Mouse (Mus musculus) heart, embryonic 11.5 days (tissue): ENCODE measurements around the gene Dagla. TPM values are rescaled to one million over a fixed set of nuclear protein-coding genes. Genes with fewer than 3 reads are reported as not detected.

Experiments
- ATAC-seq: fragments of 200-750 bp; cut with Nextera tagmentation; replicated peaks from 2 replicates; pipeline ENCODE4 v1.8.0; 2017; ENCODE audit warnings: moderate library complexity; ENCODE audit not compliant: insufficient number of reproducible peaks, low FRiP score, low TSS enrichment
- H3K27ac ChIP-seq: fragments of 300-500 bp; sonication (generic); 2 replicates; pipeline ENCODE4 v1.5.1; 2014; ENCODE audit warnings: mild to moderate bottlenecking, low read depth, low read length
- H3K27me3 ChIP-seq: fragments of 300-500 bp; sonication (generic); 2 replicates; pipeline ENCODE4 v1.6.1; 2014; ENCODE audit warnings: mild to moderate bottlenecking, low read length, mixed read lengths; ENCODE audit not compliant: control insufficient read depth, insufficient read depth
- H3K36me3 ChIP-seq: fragments of 300-500 bp; sonication (generic); 2 replicates; pipeline ENCODE4 v1.6.1; 2014; ENCODE audit warnings: mild to moderate bottlenecking, low read length, moderate library complexity, mixed read lengths; ENCODE audit not compliant: control insufficient read depth, insufficient read depth
- H3K4me1 ChIP-seq: fragments of 300-500 bp; sonication (generic); 2 replicates; pipeline ENCODE4 v1.6.1; 2014; ENCODE audit warnings: low read length; ENCODE audit not compliant: control insufficient read depth, insufficient read depth
- H3K4me2 ChIP-seq: fragments of 300-500 bp; sonication (generic); 2 replicates; pipeline ENCODE4 v1.6.1; 2014; ENCODE audit warnings: mild to moderate bottlenecking, moderate library complexity
- H3K4me3 ChIP-seq: fragments of 300-500 bp; sonication (generic); 2 replicates; pipeline ENCODE4 v1.5.1; 2014; ENCODE audit warnings: low read depth, low read length
- H3K9ac ChIP-seq: fragments of 300-500 bp; sonication (generic); 2 replicates; pipeline ENCODE4 v1.6.1; 2014; ENCODE audit warnings: mild to moderate bottlenecking, low read depth, low read length, moderate library complexity
- H3K9me3 ChIP-seq: fragments of 300-500 bp; sonication (generic); replicated peaks from 2 replicates; pipeline ENCODE4 v1.6.1; 2016; ENCODE audit warnings: low read length; ENCODE audit not compliant: control insufficient read depth
- WGBS: fragments of 180-500 bp; shearing (Covaris S2); extraction: QIAGEN DNeasy Blood & Tissue Kit; methylation state at CpG from one replicate; pipeline ENCODE4 v1.1.7; 2014; ENCODE audit not compliant: insufficient replicate concordance; 5-methylcytosine and 5-hydroxymethylcytosine counted together
- polyA plus RNA-seq: library from polyadenylated mRNA; unstranded; fragments of >200 nt; fragmentation: Nextera tagmentation; extraction: Ambion mirVana; gene quantifications from 2 replicates; pipeline ENCODE4 v1.2.1, GENCODE M21; 2014

Dagla gene
- polyA plus RNA-seq, 1 experiment from 2014 or later, result 0.66 TPM

GRCm38 (mm10) chr19:10271592-10271991 lies 33.1 kb downstream of the Dagla start:
- H3K36me3 ChIP-seq, result no peaks in the 10 kb centered on the region
- H3K4me3 ChIP-seq, result no peak overlapping the region
- no peak overlapping the region for H3K27ac ChIP-seq
- no peak overlapping the region for H3K9ac ChIP-seq
- H3K4me1 ChIP-seq, result peaks cover 28% of the 10 kb centered on the region
- no peaks in the 10 kb centered on the region; the same call in none of the 2 replicates for H3K27me3 ChIP-seq
- H3K9me3 ChIP-seq, result no peaks in the 10 kb centered on the region
- WGBS, result 79% methylated on average over 7 of the region's 7 CpGs
- ATAC-seq, result no peak
- H3K4me2 ChIP-seq, result no peak overlapping the region

GRCm38 (mm10) chr19:10270356-10270755 lies 34.3 kb downstream of the Dagla start:
- Histone ChIP-seq H3K36me3 (no peaks in the 10 kb centered on the region), H3K4me1 (peaks cover 29% of the 10 kb centered on the region), H3K9ac (no peak overlapping the region), H3K27me3 (no peaks in the 10 kb centered on the region; the same call in none of the 2 replicates), H3K27ac (no peak overlapping the region), H3K9me3 (no peaks in the 10 kb centered on the region), H3K4me2 (no peak overlapping the region), H3K4me3 (no peak overlapping the region)
- ATAC-seq, result no peak
- 72% methylated on average over 5 of the region's 5 CpGs for WGBS

GRCm38 (mm10) chr19:10268851-10269250 lies 35.8 kb downstream of the Dagla start:
- Histone ChIP-seq H3K4me3 (no peak overlapping the region), H3K9me3 (no peaks in the 10 kb centered on the region), H3K4me2 (no peak overlapping the region), H3K36me3 (no peaks in the 10 kb centered on the region), H3K9ac (no peak overlapping the region), H3K4me1 (peaks cover 25% of the 10 kb centered on the region), H3K27me3 (peaks cover 7% of the 10 kb centered on the region), H3K27ac (no peak overlapping the region)
- no peak for ATAC-seq
- WGBS, result 80% methylated on average over 15 of the region's 15 CpGs

GRCm38 (mm10) chr19:10267953-10268352 lies 36.7 kb downstream of the Dagla start:
- Histone ChIP-seq H3K9ac (no peak overlapping the region), H3K27ac (no peak overlapping the region), H3K4me2 (no peak overlapping the region), H3K4me3 (no peak overlapping the region), H3K27me3 (peaks cover 11% of the 10 kb centered on the region), H3K4me1 (peaks cover 16% of the 10 kb centered on the region), H3K36me3 (no peaks in the 10 kb centered on the region), H3K9me3 (no peaks in the 10 kb centered on the region)
- 81% methylated on average over 10 of the region's 10 CpGs for WGBS
- ATAC-seq, result no peak

- no peak for ATAC-seq
- peaks cover 18% of the 10 kb centered on the region for H3K27me3 ChIP-seq
- H3K4me3 ChIP-seq, result no peak overlapping the region
- 23% methylated on average over 15 of the region's 15 CpGs for WGBS
- no peak overlapping the region; the same call in 1 of the 2 replicates for H3K4me2 ChIP-seq
- no peaks in the 10 kb centered on the region for H3K9me3 ChIP-seq
- 0 out of 2 replicates have a peak overlapping the region, but pooled peaks have one; percentile 24 for H3K9ac ChIP-seq
- no peaks in the 10 kb centered on the region for H3K36me3 ChIP-seq
- no peak overlapping the region for H3K27ac ChIP-seq
- H3K4me1 ChIP-seq, result peaks cover 8% of the 10 kb centered on the region
These were observed 37.6 kb downstream of the Dagla start for GRCm38 (mm10) chr19:10267057-10267456.

GRCm38 (mm10) chr19:10266196-10266850 lies 38.4 kb downstream of the Dagla start:
- Histone ChIP-seq H3K9me3 (no peaks in the 10 kb centered on the region), H3K4me1 (peaks cover 8% of the 10 kb centered on the region), H3K36me3 (no peaks in the 10 kb centered on the region), H3K9ac (no peak overlapping the region), H3K27ac (no peak overlapping the region), H3K4me3 (no peak overlapping the region), H3K27me3 (peaks cover 22% of the 10 kb centered on the region), H3K4me2 (peak overlapping the region; percentile 4; the same call in 1 of the 2 replicates)
- WGBS, result 20% methylated on average over 14 of the region's 14 CpGs
- peak; percentile 64; the same call in 1 of the 2 replicates for ATAC-seq

GRCm38 (mm10) chr19:10261369-10261768 lies 43.3 kb downstream of the Dagla start:
- no peaks in the 10 kb centered on the region for H3K9me3 ChIP-seq
- no peak overlapping the region for H3K4me3 ChIP-seq
- no peak overlapping the region for H3K9ac ChIP-seq
- no peaks in the 10 kb centered on the region; the same call in 1 of the 2 replicates for H3K36me3 ChIP-seq
- no peak overlapping the region for H3K4me2 ChIP-seq
- no peak for ATAC-seq
- H3K27me3 ChIP-seq, result peaks cover 26% of the 10 kb centered on the region
- peaks cover 4% of the 10 kb centered on the region; the same call in 1 of the 2 replicates for H3K4me1 ChIP-seq
- H3K27ac ChIP-seq, result no peak overlapping the region
- WGBS, result 50% methylated on average over 7 of the region's 7 CpGs

- Histone ChIP-seq H3K27ac (no peak overlapping the region), H3K9me3 (no peaks in the 10 kb centered on the region), H3K4me1 (peaks cover 4% of the 10 kb centered on the region; the same call in 1 of the 2 replicates), H3K36me3 (no peaks in the 10 kb centered on the region; the same call in 1 of the 2 replicates), H3K4me2 (no peak overlapping the region), H3K9ac (no peak overlapping the region), H3K4me3 (no peak overlapping the region), H3K27me3 (peaks cover 22% of the 10 kb centered on the region)
- ATAC-seq, result no peak
- WGBS, result 23% methylated on average over 6 of the region's 6 CpGs
These were observed 46.2 kb downstream of the Dagla start for GRCm38 (mm10) chr19:10258279-10259011.
